Mouse (Mus musculus) lung, postnatal 0 days (tissue): ENCODE results near the gene Txndc11.

Experiments
- CTCF ChIP-seq: IDR thresholded peaks from 2 replicates; pipeline ENCODE4 v1.5.1; 2016; ENCODE audit warnings: antibody characterized with exemption, mild to moderate bottlenecking
- EP300 ChIP-seq: IDR thresholded peaks from 2 replicates; pipeline ENCODE4 v1.6.1; 2016; ENCODE audit warnings: antibody characterized with exemption, mild to moderate bottlenecking, control low read depth

- peak; percentile 43; the same call in 1 of the 2 replicates for TF ChIP-seq EP300
- no peak for TF ChIP-seq CTCF
Observed at GRCm38 (mm10) chr16:11069710-11070420, 64.6 kb downstream of the Txndc11 start.
